Mouse (Mus musculus) forelimb bud, embryonic 11.5 days (tissue): ENCODE results near the gene Flot1.

Source experiments
- DNase-seq: peaks from one replicate; pipeline ENCODE4 v3.0.0-alpha.2; 2012; ENCODE audit warnings: low read depth, low spot score

The Flot1 gene

DNA sequence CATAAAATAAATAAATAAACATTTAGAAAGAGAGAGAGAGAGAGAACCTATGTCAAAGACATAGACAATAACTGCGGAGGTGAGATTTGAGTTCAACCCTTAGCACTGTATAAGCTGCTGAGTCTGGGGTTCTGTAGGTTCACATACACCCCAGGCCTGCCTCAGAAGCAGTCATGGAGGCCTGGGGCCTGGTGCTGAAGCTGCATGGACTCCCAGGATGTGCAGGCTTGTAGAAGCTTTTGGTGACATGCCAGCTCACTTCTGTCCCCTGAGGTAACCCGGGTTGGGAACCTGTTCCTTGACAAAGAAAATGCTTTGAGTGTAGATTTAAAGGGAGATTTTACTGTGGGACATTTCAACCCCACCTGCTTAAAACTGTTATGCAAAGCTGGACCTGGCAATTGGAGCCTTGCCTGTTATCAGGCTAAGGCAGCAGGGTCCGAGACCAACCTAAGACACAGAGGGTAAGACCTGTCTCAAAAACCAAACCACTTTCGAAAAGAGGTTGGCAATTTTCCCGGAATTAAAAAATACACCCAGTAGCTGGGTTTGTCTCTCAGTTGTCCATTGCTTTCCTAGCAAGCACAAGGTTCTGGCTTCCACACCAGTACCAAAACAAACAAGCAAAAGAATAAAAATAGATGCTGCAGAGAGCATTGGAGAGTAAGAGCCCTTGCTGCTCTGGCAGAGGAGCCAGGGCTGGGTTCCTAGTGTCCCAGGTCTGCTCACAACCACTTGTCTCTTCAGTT is 12.0 kb upstream of the Flot1 start:
- no peak for DNase-seq

DNA sequence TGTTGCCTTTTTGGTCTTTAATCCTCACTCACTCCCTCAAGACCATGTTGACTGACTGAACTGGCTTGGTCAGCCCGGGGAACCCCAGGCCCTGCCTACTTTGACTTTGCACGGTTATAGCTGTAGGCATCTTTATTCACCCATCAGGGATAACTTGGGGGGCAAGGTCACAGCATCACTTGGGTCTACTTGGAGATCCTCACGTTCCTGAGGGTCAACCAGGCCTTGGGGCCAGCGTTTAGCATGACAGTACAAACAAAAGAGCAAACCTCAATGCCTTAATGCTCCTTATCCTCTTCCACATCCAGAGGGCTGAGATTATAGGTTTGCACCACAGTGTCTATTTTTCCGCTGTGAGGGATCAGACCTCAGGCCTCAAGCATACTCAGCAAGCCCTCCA is 10.7 kb upstream of the Flot1 start:
- no peak for DNase-seq

DNA sequence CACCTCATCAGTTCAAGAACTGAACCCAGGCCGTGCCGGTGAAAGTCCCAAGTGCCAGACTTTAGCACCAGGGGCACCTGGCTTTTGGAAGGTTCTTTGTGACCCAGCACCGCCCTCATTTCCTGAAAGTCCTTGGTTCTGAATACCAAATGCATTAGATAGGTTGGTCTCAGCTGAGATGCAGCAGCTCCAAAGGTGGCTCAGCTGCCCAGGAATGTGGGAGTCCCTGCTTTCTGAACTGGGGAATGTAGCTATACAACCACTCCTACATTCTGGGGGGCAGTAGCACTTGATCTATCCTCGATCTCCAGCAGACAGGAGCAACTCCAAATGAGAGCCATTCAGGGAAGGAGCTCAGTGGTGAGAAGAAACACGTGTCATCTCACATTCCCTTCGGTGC is 10.3 kb upstream of the Flot1 start:
- no peak for DNase-seq

DNA sequence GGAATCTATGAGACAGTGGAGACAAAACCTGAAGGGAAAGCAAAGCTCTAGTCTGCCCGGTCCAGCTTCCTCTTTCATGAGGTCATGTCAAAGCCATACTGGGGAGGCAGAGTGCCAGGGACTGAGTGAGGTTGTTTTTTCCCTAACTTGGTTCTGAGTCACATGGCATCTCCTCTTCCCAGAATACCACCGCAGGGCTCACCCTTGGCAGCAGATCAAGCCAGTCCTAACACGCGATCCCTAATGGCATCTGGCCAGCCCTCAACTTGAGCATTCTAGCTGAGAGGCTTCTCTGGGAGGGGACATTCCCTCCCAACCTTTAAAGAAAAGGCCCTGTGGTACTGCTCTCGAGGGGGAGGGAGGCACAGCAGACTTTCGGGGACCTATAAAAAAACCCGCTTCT is 9.8 kb upstream of the Flot1 start:
- no peak for DNase-seq

DNA sequence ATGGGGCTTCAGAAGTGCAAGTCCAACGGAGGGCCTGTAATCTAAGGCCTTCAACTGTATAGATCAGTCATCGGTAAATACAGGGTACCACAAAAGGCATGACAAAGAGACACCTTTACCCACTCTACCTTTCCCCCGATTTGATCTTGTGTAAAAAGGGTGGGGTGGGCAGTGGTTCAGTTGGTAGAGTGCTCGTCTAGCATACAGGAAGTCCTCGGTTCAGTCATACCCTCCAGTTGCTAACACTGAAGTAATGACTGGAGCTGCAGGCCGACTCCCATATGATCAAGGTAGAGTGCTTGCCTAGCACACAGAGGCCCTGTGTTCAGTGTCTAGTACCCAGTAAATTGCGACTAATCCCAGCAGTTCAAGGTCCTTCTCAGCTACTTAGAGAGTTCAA is 9.4 kb upstream of the Flot1 start:
- DNase-seq, result no peak

DNA sequence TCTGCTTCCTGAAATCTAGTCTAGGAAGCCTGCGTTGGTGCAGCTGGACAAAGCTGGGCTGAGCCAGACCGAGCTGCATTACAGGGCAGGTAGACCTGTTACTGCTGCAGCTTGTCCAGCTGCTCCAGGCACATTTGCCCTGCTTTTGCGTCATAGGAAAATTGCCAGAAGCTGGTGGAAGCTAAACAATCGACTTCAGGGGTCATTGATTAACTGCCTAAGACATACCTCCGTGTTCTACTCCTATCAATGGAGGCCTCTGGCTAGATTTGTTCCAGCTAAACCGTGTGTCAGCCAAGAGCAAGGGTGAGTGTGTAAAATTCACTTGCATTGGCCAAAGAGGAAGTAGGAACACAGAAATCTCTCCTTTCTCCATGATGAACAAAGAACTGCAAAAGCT is 8.4 kb upstream of the Flot1 start:
- DNase-seq, result no peak

DNA sequence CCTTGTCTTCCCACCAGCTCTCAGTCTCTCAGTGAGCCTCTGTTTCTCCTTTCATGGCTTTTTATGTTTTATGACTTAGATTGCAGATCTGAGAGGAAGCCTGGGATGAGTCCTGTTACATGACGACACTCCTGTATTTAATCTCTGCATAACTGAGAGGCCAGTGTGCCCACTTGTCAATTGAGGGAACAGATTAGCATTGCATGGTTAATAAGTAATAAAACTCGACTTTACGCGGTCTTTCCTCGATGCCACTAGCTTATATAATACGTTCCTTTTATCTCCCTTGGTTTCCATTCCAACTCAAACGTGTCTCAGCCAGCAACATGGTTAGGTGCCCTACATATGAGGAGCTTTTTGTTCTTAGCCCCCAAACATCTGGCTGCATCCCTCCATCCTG is 7.2 kb upstream of the Flot1 start:
- DNase-seq, result no peak

DNA sequence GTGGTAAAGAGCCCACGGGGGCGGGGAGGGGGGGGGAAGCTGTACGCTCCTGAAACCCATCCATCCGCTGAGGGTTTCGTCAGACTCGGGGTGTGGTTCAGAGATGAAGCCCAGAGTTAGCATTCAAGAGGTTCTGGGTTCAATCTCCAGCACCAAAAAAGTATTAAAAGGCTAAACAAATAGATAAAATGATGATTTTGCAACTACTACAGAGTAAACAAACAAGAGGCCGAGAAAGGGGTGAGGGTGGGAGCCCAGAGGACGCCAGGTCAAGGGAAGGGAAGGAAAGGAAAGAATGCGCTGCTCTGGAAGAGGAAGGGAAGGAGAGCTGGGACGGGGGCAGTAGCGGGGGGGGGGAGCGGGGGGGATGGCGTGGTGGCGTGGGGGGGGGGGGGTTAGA is 6.3 kb upstream of the Flot1 start:
- no peak for DNase-seq

DNA sequence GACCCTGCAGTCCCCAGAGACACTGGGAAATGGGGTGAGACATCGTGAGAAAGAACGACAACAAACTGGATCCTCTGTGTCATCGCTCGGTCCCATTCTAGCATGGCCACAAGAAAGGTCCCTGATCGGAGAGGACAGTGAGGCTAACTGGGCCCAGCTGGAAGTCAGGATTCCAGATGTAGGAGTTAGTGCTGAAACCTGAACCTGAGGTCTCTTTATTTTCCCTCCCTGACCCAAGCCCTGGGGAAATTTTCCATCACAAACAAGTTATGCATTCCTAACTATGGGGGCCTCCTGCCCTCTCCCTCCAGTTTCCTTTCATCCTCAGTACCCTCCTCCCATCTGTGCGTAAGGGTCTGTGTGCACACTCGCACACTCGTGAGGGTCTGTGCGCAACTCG is 5.8 kb upstream of the Flot1 start:
- peak; percentile 59 for DNase-seq

DNA sequence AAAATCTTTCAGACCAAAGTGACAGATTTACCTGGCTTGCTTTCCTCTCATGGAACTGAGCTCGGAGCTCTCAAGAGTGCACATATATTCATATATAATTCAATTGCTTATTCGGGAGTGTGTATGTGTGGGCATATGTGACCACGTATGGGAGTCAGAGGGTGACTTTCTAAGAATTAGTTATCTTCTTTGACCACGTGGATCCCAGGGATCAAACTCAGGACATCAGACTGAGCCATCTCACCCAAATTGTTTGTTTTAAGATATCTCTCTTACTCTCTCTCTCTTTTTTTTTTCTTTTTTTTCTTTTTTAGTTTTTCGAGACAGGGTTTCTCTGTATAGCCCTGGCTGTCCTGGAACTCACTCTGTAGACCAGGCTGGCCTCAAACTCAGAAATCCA is 2.9 kb upstream of the Flot1 start:
- no peak for DNase-seq

DNA sequence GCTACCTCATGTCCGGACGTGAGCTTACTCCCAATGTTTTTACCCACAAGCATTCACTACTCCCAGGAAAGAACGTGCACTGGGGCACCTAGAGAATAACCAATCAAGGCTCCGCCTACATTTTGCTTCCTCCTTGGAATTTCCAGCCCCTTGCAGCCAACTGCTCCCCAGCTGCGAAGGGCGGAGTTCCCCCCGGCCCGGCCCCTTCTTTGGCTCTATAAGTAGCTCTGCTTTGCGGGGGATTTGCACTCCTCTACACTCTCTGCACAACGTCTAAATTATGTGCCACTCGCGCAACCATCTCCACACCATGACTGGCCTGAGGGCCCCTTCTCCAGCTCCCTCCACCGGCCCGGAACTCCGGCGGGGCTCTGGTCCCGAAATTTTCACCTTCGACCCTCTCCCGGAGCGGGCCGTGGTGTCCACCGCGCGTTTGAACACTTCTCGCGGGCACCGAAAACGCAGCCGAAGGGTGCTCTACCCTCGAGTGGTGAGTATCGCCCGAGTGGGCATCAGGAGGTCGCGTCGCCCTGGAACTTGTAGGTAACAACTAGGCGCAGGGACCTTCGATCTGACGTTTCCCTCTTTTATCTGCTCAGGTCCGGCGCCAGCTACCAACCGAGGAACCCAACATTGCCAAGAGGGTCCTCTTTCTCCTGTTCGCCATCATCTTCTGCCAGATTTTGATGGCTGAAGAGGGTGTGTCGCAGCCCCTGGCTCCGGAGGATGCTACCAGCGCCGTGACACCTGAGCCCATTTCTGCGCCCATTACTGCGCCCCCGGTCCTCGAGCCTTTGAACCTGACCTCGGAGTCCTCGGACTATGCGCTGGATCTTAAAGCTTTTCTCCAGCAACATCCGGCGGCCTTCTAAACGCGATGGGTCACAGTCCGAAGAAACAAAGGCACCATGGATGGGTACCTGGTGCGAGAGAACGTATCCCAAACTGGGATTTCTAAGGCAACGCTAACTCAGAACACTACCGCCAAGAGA is 1.3 kb upstream of the Flot1 start, which contains the start of gene Ier3:
TSS of gene Ier3 (plus strand) at position 246 of the 992 bp plus-strand sequence.
- DNase-seq, result peak; percentile 78

DNA sequence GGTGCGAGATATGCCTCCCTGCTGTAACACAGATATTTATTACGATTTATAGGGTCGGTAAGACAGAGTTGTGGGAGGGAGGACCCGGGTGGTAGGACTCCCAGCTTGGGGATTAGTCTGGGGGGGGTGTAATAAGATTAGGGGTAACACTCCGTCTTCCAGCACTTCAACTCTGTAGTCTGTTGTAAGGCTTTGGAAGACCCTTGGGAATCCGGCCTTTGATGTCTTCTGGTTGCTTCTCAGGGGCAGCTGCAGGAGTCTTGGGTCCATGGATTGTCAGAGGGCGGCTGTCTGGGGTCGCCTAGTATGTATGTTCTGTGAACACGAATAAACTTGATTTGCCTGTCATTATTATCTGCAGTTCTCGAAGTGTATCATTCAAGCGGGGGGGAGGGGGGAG is 466 bp upstream of the Flot1 start:
- no peak for DNase-seq

DNA sequence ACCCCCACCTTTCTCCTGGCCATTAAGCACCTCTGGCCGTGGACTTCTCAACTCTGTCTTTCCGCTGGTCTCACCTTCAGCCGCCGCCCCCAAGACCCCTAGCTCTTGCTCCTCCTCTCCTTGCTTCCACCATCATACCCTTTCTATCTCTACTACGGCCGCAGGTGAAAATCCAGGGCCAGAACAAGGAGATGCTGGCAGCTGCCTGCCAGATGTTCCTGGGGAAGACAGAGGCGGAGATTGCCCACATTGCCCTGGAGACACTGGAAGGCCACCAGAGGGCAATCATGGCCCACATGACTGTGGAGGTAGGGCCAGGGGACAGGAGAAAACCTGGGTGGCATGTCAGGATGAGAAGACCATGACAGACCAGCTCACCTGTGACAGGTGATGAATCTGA is 1.4 kb downstream of the Flot1 start:
- DNase-seq, result no peak

DNA sequence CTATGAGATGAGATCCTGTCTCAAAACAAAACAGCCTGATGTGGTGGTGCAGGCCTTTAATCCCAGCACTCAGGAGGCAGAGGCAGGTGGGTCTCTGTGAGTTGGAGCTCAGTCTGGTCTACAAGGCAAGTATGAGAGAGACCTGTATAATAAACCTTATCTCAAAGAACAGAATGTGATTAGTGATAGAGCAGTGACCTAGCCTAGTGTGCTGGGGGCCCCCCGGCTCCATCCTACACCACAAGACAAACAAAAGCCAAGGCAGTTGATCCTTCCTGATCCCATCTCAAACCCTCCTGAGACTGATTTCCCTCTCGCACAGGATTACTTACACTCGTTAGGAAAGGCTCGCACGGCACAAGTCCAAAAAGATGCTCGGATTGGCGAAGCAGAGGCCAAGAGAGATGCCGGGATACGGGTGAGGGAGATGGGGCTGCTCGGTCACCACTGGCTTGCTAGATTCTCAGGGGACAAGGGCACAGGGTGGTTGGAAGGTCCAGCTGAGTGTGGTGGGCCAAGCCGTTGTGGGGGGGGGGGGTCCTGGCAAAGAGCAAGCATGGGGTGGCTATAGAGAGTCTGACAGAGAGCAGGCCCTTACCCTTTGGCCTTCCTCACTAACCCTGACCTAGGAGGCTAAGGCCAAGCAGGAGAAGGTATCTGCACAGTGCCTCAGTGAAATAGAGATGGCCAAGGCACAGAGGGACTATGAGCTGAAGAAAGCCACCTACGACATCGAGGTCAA is 2.2 kb downstream of the Flot1 start:
- DNase-seq, result no peak

DNA sequence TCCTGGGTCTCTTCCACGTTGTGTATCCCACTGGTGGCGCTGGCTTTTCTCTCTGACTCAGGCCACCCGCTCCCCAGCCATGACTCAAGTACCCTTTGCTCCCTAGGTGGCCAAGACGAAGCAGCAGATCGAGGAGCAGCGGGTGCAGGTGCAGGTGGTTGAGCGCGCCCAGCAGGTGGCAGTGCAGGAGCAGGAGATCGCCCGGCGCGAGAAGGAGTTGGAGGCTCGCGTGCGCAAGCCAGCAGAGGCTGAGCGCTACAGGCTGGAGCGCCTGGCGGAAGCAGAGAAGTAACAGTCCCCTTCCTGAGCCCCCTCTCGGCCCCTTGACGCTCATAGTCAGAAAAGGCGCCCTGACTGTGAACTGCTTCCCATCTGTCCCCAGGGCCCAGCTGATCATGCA is 6.7 kb downstream of the Flot1 start:
- peak; percentile 79 for DNase-seq

DNA sequence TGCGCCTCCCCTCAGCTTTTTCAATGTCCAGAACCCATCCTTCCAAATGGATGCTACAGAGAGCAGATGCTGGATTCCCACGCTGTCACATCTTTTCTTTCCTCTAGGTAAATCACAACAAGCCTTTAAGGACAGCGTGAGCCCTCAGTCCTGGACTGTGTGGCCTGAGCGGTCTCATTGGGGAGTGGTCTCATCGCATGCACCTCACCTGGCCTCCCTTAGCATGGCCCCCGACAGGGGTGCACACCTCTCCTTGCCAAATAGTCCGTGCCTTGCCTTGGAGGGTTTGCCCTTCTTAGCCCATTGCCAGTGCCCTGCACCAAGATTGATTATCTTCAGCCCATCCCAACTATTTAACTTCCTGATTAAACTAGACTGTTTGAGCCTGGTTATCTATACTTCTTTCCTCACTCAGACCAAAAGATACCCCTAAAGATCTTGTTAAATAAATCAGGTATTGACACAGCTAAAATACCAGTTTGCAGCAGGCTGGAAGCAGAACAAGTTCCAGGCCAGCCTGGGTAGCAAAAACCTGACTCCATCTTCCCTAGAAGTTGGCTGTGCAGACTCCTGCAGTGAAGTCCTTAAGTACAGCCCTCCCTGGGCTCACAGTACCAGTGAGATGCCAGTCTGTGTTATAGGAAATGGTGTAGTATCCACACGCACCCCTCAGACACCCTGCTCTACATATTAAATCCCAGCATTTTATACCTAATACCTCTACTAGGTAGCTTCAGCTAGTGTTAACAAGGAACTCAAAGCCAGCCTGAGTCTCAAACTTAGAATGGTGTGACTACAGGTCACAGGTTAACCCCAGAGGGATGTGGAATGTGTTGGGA is 9.6 kb downstream of the Flot1 start:
- DNase-seq, result no peak

DNA sequence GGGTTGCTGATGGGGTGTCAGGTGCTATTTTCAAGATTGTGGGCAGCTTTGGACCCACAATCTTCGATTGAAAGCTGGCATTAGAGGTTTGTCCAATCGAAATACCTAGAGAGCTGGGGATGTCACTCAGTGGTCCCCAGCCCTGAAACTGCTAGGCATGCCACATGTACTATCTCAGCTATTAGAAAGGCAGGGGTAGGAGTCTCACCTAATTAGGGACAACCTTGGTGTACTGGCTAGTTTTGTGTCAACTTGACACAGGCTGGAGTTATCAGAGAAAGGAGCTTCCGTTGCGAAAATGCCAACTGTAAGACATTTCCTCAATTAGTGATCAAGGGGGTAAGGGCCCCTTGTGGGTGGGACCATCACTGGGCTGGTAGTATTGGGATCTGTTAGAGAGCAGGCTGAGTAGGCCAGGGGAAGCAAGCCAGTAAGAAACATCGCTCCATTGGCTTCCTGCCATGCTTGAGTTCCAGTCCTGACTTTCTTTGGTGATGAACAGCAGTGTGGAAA is 10.3 kb downstream of the Flot1 start:
- DNase-seq, result no peak

DNA sequence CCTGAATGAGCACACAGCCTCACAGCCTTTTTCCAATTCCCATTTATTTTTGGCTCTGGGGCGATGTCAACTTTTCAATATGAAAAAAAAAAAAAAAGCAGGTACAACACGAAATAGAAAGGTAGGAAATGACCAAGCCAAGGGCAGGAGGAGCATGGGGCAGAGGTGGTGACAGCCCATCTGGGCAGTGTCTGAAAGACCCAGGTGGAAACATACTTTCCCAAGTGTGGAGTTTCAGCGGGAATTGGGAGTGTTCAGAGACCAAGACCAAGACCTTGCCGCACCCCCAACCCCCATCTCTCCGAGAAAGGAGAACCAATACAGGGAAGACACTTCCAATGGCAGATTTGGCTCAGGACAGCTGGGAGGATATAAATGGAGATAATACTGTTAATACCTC is 10.9 kb downstream of the Flot1 start:
- DNase-seq, result no peak

DNA sequence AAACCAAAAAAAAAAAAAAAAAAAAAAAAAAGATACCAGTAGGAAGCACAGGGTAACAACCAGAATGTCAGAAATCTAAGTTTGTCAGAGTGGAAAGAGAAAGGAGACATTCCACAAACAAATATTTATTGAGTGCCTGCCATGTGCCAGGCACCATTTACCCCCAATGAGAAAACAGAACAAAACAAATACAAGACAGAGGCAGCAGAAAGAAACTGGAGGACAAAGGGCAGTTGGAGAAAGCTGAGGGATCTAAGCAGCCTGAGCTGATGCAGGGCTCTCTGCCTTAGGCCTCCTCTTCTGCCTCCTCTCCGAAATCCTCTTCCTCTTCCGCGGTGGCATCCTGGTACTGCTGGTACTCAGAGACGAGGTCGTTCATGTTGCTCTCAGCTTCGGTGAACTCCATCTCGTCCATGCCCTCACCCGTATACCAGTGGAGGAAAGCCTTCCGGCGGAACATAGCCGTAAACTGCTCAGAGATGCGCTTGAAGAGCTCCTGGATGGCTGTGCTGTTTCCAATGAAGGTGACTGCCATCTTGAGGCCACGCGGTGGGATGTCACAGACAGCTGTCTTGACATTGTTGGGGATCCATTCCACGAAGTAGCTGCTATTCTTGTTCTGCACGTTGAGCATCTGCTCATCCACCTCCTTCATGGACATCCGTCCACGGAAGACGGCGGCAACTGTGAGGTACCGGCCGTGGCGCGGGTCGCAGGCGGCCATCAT is 11.8 kb downstream of the Flot1 start:
- no peak for DNase-seq

DNA sequence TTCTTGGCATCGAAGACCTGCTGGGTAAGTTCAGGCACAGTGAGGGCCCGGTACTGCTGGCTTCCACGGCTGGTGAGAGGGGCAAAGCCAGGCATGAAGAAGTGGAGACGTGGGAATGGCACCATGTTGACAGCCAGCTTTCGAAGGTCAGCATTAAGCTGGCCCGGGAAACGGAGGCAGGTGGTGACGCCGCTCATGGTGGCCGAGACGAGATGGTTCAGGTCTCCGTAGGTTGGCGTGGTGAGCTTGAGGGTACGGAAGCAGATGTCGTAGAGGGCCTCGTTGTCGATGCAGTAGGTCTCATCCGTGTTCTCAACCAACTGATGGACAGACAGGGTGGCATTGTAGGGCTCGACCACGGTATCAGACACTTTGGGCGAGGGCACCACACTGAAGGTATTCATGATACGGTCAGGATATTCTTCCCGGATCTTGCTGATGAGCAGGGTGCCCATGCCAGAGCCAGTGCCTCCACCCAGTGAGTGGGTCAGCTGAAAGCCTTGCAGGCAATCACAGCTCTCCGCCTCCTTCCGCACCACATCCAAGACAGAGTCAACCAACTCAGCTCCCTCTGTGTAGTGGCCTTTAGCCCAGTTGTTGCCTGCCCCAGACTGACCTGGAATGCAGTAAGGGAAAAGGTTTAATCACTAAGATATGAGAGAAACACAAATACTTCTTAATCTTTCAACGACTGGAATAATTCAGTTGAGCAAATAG is 12.6 kb downstream of the Flot1 start:
- no peak for DNase-seq
